Mouse (Mus musculus) CD4-positive helper T cell, adult 2 months (primary cell): ENCODE measurements around the gene Als2cl.

Source experiments
- DNase-seq: peaks from one replicate; pipeline ENCODE4 v3.0.0-alpha.2; 2012; ENCODE audit warnings: low read depth, missing footprints, low spot score

The Als2cl gene

GRCm38 (mm10) chr9:110879998-110880561 lies 410 bp downstream of the Als2cl start, which contains the start of gene Tmie:
TSS of gene Tmie (minus strand) at chr9:110880113.
- peak; percentile 92 for DNase-seq

- DNase-seq = no peak
These were observed 1.1 kb downstream of the Als2cl start for GRCm38 (mm10) chr9:110880772-110881171.

- no peak for DNase-seq
These were observed 2.3 kb downstream of the Als2cl start for GRCm38 (mm10) chr9:110881953-110882352.

GRCm38 (mm10) chr9:110887388-110888303 lies 8.0 kb downstream of the Als2cl start:
- DNase-seq = peak; percentile 63

GRCm38 (mm10) chr9:110888935-110889334 lies 9.3 kb downstream of the Als2cl start:
- no peak for DNase-seq

GRCm38 (mm10) chr9:110890026-110890783 lies 10.5 kb downstream of the Als2cl start:
- DNase-seq = no peak

GRCm38 (mm10) chr9:110891077-110891828 lies 11.6 kb downstream of the Als2cl start:
- DNase-seq = peak; percentile 48

- DNase-seq = no peak
These were observed 12.9 kb downstream of the Als2cl start for GRCm38 (mm10) chr9:110892552-110892951.

- no peak for DNase-seq
These were observed 13.8 kb downstream of the Als2cl start for GRCm38 (mm10) chr9:110893429-110893828.

- peak; percentile 48 for DNase-seq
These were observed 15.8 kb downstream of the Als2cl start for GRCm38 (mm10) chr9:110895507-110895906.

GRCm38 (mm10) chr9:110895994-110896393 lies 16.3 kb downstream of the Als2cl start:
- peak; percentile 43 for DNase-seq

- DNase-seq = peak; percentile 88
These were observed 16.9 kb downstream of the Als2cl start for GRCm38 (mm10) chr9:110896595-110896994.

GRCm38 (mm10) chr9:110899451-110900008 lies 19.9 kb downstream of the Als2cl start:
- DNase-seq = no peak

- DNase-seq = no peak
These were observed 21.5 kb downstream of the Als2cl start for GRCm38 (mm10) chr9:110901204-110901603.

- DNase-seq = no peak
These were observed 22.6 kb downstream of the Als2cl start for GRCm38 (mm10) chr9:110902271-110902670.

GRCm38 (mm10) chr9:110907201-110907837 lies 27.6 kb downstream of the Als2cl start:
- DNase-seq = peak; percentile 91

GRCm38 (mm10) chr9:110907838-110908630 lies 28.4 kb downstream of the Als2cl start:
- DNase-seq = no peak

GRCm38 (mm10) chr9:110908631-110909016 lies 29.0 kb downstream of the Als2cl start:
- DNase-seq = no peak

- DNase-seq = no peak
These were observed 29.8 kb downstream of the Als2cl start for GRCm38 (mm10) chr9:110909371-110909967.
